Mouse (Mus musculus): ENCODE measurements at regions not wholly inside any gene's neighbourhood (a gene's known extent, or its start where the extent isn't known, plus 50 kb on each side); places are given as distances from the start of the nearest gene placed in this dataset.
A peak's percentile ranks its signal among the peaks of the same experiment; 100 is the strongest.

- TF ChIP-seq CTCF (IDR thresholded peaks at IDR 0.05) (peak; percentile 79), EP300 (IDR thresholded peaks at IDR 0.05; ENCODE audit: insufficient read depth, low read depth, low read length) (no peak)
These were observed 164.9 kb upstream of the Galnt5 start for GRCm38 (mm10) chr2:57832565-57833355.
